Mouse (Mus musculus) neutrophil, adult 59 days (primary cell): ENCODE measurements around the gene Cabp4. TPM values are rescaled to one million over a fixed set of nuclear protein-coding genes. Genes with fewer than 3 reads are reported as not detected.

ENCODE experiments used
- total RNA-seq, 2 experiments: library from RNA; stranded (reverse); gene quantifications; 1 replicate in 1 of 2; 2 replicates in 1 of 2; pipeline ENCODE4 v1.2.4; 2023

Gene Cabp4
- total RNA-seq: under 1 TPM; 0.67 to 0.82 TPM

DNA sequence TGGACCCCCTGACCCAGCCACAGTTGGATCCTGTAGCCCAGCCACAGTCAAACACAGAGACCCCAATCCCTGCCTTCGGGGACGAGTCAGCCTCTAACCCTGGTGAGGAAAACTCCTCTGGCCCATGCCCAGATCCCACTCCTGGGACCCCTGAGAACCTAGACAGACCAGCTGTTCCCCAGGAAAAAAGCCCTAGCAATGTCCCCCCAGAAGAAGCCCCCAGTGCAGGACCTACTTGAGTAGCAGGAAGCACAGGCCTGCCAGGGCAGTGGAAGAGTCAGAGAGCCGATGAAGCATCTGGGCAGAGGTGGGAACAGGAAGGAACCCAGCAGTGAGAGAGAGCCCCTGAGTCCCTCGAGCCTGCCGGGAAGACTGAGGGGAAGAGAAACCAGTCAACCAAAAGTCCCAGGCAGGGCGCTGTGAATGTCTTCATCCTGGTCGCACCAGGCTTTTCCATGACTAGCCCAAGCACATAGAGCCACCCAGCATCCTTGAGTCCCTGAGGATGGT lies at the start of gene Cabp4:
Gene Cabp4, minus strand, starts transcription at position 275 of the 510 bp plus-strand sequence.

DNA sequence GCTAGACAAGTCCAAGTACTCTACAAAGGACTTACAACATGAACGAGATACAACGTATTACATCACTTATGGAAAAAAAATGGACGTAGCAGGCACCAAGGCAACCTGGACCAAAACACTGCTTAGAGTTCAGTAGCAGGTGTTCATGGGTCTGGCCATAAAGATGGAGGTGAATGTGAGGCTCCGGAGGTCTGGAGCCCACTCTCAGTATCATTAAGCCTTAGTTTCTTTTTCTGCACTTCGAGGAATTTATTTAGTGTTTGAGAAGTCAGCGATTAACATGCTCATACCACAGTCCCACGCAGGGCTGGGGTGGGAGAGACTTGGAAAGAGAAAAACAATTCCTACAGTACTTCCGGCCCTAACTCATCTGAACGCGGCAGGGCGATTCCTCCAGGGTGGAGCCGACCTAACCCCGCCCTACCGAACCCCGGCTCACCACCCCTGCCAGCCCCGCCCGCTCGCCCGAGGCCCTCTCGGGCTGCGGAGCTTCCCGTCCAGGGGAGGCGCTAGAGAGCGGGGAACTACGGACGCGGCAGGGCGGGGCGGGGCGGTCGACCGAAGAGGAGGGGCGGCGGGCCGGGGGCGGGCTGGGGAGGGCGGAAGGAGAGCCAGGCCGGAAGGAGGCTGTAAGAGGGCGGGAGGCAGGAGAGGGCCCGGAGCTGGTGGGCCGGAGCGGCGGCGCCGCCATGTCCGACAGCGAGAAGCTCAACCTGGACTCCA lies 47.9 kb upstream of the Cabp4 start, which contains the start of gene Ppp1ca:
Gene Ppp1ca, plus strand, starts transcription at position 538 of the 723 bp plus-strand sequence.

DNA sequence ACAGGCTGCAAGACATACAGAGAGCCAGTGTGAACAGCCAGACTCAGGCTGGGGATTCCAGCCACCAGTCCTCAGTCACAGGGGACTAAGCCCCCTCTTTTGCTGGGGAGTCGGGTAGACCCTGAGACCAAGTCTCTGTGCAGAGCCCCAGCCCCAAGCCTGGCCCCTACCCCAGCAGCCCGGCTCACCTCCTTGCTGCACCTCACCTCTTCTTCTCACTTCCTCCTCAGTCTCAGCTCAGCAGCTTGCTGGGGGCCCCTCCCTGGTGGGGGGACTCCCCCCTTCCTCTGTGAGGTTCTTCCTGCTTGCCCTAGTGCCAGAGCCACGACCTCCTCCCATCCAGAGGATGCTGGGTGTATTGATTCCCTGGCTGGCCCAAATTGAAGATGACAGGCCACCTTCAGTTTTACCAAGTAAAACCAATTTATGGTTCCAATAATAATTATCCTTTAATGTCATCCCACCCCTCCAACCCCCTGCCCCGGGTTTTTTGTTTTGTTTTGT lies 47.0 kb upstream of the Cabp4 start, which contains the start of gene Tbc1d10c:
Gene Tbc1d10c, minus strand, starts transcription at position 454 of the 504 bp plus-strand sequence.

DNA sequence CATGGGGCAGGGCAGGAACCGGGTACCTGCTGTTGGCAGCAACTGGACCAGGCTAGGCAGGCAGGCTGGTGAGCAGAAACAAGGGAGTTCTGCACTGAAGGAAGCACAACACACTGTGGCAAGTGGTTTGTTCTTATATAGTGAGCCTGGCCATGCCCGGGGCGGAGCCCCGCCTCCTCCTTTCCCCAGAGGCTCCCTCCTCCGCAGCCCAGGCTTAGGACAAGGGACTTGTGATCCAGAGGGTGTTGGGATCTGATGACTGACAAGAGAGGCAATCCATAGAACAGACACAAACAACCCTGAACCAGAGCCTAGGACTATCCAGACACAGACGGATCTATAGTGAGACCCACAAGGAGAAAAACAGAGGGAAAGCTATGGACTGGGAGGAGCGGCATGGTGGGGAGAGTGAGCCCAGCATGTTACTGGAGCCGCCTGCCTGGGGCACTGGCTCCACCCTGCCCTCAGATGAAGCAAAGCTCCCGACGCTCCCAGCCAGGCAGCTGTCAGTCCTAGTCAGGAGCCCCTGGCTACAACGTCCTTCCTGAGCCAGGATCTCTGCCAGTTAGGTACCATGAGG lies 31.6 kb upstream of the Cabp4 start, which contains the start of gene Carns1:
Gene Carns1, minus strand, starts transcription at position 112 of the 580 bp plus-strand sequence.

DNA sequence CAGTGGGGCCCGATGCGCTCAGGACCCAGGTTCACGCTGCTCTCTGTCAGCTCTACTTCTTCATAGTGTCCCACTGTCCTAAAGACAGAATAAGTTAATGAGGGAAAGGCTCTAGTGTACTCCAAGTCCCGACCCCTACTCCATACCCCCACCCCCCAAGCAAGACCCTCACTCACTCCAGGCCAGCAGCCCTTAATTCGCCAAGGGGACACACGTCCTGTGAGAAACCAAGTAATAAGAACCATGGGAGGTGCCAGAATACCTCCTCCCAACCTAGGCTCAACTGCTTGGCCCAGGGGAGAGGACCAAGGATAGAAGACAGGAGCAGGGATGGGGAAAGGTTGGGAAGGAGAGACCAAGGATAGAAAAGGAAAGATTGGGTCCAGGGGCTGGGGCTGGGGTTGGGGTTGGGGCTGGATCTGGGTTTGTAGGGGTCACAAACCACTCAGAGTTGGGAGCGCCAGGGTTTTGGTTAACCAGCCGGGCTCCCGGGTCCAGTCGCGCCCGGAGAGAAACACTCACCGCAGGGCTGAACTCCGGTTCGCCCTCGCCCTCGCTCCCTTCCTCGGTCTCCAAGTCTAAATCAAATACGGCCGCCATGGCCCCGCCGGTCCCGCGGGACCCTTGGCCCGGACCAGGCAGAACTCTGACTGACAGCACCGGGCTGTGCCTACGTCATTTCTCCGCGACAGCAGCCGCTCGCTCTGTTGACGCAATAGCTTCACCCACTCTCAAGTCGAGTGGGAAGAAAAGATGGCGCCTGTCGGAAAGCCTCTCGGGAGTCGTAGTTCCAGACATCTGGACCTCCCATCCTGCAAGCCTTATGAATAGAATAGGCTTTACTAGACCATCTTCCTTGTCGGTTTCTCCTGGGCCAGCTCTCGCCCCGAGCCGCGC lies 19.1 kb upstream of the Cabp4 start, which contains the start of gene Rps6kb2:
Gene Rps6kb2, minus strand, starts transcription at position 709 of the 897 bp plus-strand sequence.

DNA sequence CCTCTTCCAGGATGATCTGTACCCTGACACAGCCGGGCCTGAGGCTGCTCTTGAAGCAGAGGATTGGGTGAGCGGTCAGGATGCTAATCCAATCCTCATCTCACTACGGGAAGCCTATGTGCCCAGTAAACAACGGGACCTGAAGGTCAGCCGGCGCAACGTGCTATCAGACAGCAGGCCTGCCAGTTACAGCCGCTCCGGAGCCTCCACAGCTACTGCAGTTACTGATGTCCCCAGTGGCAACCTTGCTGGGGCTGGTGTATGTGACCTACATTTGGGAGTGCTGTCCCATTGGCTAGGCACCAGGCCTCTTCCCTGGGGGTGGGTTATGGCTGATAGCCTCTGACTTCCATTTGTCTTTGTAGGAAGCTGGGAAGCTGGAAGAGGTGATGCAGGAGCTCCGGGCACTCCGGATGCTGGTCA lies 9.4 kb upstream of the Cabp4 start, which contains the start of gene Ptprcap:
Gene Ptprcap, plus strand, starts transcription at position 373 of the 423 bp plus-strand sequence.

DNA sequence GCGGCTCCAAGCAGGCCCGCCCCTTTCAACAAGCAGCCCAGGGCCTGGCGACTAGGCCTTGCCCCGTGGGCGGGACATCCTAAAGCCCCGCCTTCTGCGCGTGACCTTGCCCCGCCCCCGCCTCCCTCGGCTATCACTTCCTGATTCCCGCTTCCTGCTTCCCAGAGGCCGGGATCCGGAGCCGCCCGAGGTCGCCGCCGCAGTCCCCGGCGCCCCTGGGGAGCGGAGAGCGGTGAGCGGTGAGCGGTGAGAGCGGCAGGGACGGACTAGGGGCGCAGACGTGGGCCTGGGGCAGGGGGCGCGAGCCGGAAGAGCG lies 4.6 kb upstream of the Cabp4 start, which contains the start of gene Coro1b:
Gene Coro1b, plus strand, starts transcription at position 129 of the 316 bp plus-strand sequence.

DNA sequence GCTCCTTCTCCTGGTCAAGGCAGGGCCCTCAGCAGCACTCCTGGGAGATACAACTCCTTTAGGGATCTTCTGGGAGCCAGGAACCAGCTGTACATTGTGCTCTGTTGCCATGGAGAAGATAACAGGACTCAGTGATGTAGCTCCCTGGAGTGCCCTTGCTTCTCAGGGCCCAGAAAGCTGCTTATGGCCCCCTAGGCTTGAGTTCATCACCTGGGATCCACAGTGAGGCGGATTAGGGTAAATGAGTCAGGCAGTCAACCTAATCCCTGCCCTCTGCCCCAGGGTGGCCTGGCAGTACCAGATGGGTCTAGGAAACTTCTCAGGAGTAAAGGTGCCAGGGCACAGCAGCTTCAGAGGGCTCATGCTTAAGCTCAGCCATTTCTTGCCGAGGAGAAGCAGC lies 4.4 kb downstream of the Cabp4 start, which contains the start of gene Gpr152:
Gene Gpr152, plus strand, starts transcription at position 342 of the 400 bp plus-strand sequence.

DNA sequence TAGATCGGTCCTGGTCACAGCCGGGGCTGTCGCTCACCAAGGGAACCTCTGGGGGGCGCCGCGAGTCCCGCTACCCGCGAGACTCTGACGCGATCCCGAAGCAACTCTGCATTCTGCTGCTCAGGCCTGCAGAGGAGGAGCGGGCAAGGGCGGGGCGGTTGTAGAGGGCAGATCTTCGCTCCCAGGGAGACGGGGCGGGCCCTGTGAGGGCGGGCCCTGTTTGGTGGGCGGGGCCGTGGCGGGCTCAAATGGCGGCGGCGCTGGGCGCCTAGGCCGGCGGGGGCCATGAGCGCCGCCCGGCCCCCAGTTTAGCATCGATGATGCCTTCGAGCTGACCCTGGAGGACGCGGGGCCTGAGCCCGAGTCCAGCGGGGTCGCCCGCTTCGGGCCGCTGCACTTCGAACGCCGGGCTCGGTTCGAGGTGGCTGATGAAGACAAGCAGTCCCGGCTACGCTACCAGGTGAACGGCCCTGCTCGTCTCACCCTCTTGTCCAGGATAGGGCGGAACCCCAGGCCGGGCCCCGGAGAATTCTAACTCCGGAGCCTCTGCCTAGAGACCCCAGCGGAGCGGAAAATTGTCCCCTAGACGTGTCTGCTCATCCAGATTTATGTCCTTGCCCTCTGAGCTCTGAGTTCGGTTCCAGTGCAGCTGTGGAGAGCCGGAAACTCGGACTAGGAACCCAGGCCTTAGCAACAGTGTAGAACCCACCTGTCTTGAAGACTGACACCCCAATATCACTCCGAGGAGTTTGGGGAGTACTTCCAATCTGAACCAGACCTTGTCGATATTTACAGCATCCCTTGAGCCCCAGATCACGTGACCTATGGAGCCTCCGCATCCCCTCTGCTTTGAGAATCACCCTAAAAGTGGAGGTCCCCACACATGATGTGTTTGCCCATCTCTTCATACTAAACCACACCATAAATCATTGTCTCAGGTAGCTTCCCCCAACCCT lies 17.8 kb downstream of the Cabp4 start, which contains the start of gene Aip:
Gene Aip, minus strand, starts transcription at position 118 of the 956 bp plus-strand sequence.

DNA sequence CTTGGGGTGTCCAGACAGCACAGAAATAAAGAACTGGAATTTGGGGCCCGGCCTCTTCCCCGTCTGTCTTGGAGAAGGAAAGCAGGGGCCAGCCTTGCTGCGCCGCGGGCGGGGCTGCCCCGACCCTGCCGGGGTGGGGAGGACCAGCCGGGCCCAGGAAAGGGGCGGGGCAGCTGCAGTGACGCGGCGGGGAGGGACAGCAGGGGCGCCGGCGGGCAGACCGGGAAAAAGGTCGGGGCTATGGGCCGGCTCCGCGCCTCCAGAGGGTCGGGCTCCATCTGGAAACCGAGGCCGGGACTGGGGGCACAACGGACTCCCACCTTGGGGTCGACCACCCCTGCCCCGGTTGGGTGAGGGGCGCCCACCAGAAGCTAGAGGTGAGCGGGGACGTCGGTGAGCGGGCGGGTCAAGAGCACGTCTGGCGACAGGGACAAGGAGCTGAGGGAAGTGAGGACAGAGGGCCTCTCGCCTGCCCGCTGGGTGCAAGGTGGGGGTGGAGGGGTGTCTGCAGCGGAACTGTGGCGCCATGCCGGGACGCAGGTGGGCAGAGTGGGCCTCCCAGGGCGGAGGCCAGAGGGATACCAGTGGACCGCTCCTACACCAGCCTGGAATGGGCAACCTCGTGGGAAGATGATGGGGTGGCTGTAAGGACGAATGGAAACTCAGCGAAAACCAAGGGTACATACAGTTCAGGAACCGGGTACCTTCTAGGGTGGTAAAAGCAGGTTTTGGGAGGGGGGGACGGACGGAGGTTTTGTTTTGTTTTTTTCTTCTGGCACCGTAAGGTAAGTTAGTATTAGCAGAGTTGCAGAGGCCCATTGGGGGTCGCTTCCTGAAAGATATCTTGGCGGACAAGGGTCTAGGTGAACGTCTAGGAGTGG lies 43.8 kb downstream of the Cabp4 start, which contains the start of gene Pitpnm1:
Gene Pitpnm1, plus strand, starts transcription at position 162 of the 881 bp plus-strand sequence.

DNA sequence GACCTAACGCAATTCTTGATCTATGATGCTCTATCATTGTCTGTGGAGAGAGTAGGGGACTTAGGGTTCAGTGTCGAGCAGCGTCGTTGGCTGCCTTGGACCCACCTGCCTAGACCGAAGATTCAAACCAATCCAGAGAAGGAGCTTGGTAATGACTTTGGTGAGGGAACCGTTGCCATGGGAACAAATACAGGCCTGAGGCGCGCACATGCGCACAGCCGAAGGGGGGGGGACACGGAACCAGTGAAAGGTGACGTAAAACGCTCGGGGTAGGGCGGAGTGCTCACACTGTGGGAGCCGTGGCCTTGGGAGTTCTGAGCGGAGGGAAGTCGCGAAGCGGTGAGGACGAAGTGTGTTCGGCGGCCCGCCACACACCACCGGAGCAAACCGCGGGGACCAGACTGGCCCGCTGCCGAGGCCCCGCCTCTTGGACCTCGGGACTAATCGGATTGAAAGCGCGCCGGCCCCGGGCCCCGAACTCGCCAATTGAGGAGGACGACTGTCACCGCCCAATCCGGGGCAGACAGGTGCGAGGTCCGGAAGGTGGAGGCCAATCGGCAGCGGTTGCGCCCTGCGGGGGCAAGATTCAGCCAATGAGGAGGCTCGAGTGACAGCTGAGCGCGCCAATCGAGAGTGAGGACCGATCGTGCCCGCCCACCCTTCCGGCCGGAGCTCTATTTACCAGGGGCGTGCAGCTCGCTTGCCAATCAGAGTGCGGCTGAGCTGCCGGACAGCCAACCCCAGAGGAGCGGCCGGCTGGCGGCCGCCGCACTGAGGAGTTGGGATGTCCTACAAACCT lies 47.0 kb downstream of the Cabp4 start, which contains the start of gene Cdk2ap2:
Gene Cdk2ap2, plus strand, starts transcription at position 541 of the 799 bp plus-strand sequence.

Other genes starting within 250 kb of the Cabp4 start
- 100 to 1,000 TPM; 221 to 250 TPM for gene Tcirg1, start 236.9 kb downstream of the Cabp4 start, total RNA-seq
- gene Ndufs8, start 231.3 kb downstream of the Cabp4 start, total RNA-seq: 10 to 100 TPM; 52.9 to 70.6 TPM
- gene Aldh3b1, start 214.2 kb downstream of the Cabp4 start, total RNA-seq: 100 to 1,000 TPM; 143 to 153 TPM
- 100 to 1,000 TPM; 236 to 316 TPM for gene Unc93b1, start 208.8 kb downstream of the Cabp4 start, total RNA-seq
- 10 to 100 TPM in 1 of 2 experiments, 1 to 10 TPM in 1; 9.9 to 11.1 TPM for gene Aldh3b3, start 185.4 kb downstream of the Cabp4 start, total RNA-seq
- 10 to 100 TPM; 12.6 to 14.7 TPM for gene Aldh3b2, start 171.7 kb downstream of the Cabp4 start, total RNA-seq
- under 1 TPM; 0.53 to 0.88 TPM for gene Acy3, start 157.5 kb downstream of the Cabp4 start, total RNA-seq
- gene Tbx10, start 151.3 kb downstream of the Cabp4 start, total RNA-seq: not detected
- 1 to 10 TPM; 4.7 to 4.8 TPM for gene Nudt8, start 143.5 kb downstream of the Cabp4 start, total RNA-seq
- gene Gm49405, start 143.4 kb downstream of the Cabp4 start, total RNA-seq: 1 to 10 TPM in 1 of 2 experiments, under 1 TPM in 1; 0.33 to 1.0 TPM
- under 1 TPM; 0.57 to 0.73 TPM for gene Doc2g, start 140.7 kb downstream of the Cabp4 start, total RNA-seq
- 10 to 100 TPM; 68.4 to 70.8 TPM for gene Ndufv1, start 131.2 kb downstream of the Cabp4 start, total RNA-seq
- 10 to 100 TPM; 63.6 to 65.3 TPM for gene Gstp1, start 106.0 kb downstream of the Cabp4 start, total RNA-seq
- gene Gstp2, start 98.0 kb downstream of the Cabp4 start, total RNA-seq: 1 to 10 TPM; 8.2 to 9.4 TPM
- 1 to 10 TPM; 6.6 to 7.7 TPM for gene Gstp3, start 84.5 kb downstream of the Cabp4 start, total RNA-seq
- gene Cabp2, start 62.5 kb downstream of the Cabp4 start, total RNA-seq: not detected
- gene Cdk2ap2, start 46.9 kb downstream of the Cabp4 start, total RNA-seq: 100 to 1,000 TPM; 228 to 257 TPM
- gene Pitpnm1, start 44.0 kb downstream of the Cabp4 start, total RNA-seq: 100 to 1,000 TPM; 185 to 192 TPM
- gene Aip, start 18.2 kb downstream of the Cabp4 start, total RNA-seq: 100 to 1,000 TPM; 108 TPM
- gene Gpr152, start 4.2 kb downstream of the Cabp4 start, total RNA-seq: under 1 TPM in 1 of 2 experiments, not detected in 1; 0.13 TPM
- gene Coro1b, start 4.6 kb upstream of the Cabp4 start, total RNA-seq: 100 to 1,000 TPM; 188 to 219 TPM
- gene Ptprcap, start 9.6 kb upstream of the Cabp4 start, total RNA-seq: 10 to 100 TPM; 13.8 to 18.6 TPM
- 10 to 100 TPM; 34.4 to 42.3 TPM for gene Rps6kb2, start 19.3 kb upstream of the Cabp4 start, total RNA-seq
- 10 to 100 TPM; 34.4 to 34.6 TPM for gene Carns1, start 31.4 kb upstream of the Cabp4 start, total RNA-seq
- 100 to 1,000 TPM; 126 to 134 TPM for gene Tbc1d10c, start 47.3 kb upstream of the Cabp4 start, total RNA-seq
- gene Ppp1ca, start 48.0 kb upstream of the Cabp4 start, total RNA-seq: 100 to 1,000 TPM; 433 to 455 TPM
- 10 to 100 TPM; 28.4 to 29.8 TPM for gene Rad9a, start 57.6 kb upstream of the Cabp4 start, total RNA-seq
- 1 to 10 TPM; 2.5 to 4.2 TPM for gene Clcf1, start 70.2 kb upstream of the Cabp4 start, total RNA-seq
- not detected for gene AC109138.7, start 70.3 kb upstream of the Cabp4 start, total RNA-seq
- gene Pold4, start 87.9 kb upstream of the Cabp4 start, total RNA-seq: 10 to 100 TPM; 53.1 to 57.3 TPM
- 10 to 100 TPM; 28.7 to 35.5 TPM for gene Ssh3, start 125.1 kb upstream of the Cabp4 start, total RNA-seq
- 10 to 100 TPM; 33.9 to 37.4 TPM for gene Ankrd13d, start 139.1 kb upstream of the Cabp4 start, total RNA-seq
- 100 to 1,000 TPM; 428 to 445 TPM for gene Grk2, start 162.2 kb upstream of the Cabp4 start, total RNA-seq